Mouse (Mus musculus) urinary bladder, postnatal 0 days (tissue): ENCODE measurements around the gene Slc22a7. TPM values are rescaled to one million over a fixed set of nuclear protein-coding genes. Genes with fewer than 3 reads are reported as not detected.

Experiments
- polyA plus RNA-seq: library from polyadenylated mRNA; unstranded; fragments of >200 nt; fragmentation: Nextera tagmentation; extraction: Ambion mirVana; gene quantifications from 2 replicates; pipeline ENCODE4 v1.2.1, GENCODE M21; 2015

Gene Slc22a7
- not detected in 2 replicates for polyA plus RNA-seq

DNA sequence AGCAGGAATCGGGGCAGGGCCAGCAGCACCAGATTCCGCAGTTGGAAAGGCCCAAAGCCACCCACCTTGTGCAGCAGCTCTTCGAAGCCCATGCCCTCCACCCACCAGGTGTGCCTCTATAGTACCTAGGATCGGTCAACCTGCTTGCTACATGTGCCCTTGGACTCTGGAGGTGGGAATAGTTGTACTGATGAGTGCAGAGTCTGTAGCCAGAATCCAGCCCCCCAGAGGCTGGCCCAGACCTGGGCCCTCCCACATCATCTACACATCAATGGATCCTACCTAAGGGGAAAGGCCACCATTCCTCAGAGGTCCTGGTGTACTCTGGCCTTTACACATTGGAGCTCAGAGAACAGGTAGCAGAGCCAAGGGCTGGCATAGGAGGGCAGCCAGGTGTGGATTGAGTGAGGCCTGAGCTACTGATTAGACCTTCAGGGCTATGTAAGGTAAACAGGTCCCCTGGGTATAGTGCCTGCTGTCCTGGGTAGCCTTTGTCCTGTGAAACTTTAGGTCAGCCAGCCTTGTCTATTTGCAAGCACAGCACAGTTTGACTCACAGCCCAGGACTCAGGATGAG, at the start of gene Slc22a7:
Gene Slc22a7, minus strand, starts transcription at position 160 of the 576 bp plus-strand sequence.

DNA sequence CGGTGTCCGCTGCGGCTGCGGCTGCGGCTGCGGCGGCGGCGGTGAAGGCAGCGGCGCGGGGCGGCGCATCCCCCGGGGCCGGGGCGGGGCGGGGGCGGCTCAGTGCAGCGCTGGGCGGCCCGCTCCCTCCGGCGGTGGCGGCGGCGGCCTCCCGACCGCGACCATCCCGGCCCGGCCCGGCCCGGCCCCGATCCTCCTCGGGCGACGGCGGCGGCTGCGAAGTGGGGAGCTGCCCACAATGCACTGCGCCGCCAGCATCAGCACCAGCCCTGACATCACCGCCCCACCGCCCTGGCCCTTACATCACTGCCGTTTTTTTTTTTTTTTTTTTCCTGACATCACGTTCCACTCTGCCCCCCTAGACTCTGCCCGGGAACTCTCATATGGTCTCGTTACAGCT, 49.2 kb upstream of the Slc22a7 start, which contains the start of gene Ttbk1:
Gene Ttbk1, minus strand, starts transcription at position 245 of the 400 bp plus-strand sequence.

GRCm38 (mm10) chr17:46428761-46429414, 9.4 kb downstream of the Slc22a7 start, which contains the start of gene Crip3:
Crip3 (plus strand) TSS chr17:46428926.

DNA sequence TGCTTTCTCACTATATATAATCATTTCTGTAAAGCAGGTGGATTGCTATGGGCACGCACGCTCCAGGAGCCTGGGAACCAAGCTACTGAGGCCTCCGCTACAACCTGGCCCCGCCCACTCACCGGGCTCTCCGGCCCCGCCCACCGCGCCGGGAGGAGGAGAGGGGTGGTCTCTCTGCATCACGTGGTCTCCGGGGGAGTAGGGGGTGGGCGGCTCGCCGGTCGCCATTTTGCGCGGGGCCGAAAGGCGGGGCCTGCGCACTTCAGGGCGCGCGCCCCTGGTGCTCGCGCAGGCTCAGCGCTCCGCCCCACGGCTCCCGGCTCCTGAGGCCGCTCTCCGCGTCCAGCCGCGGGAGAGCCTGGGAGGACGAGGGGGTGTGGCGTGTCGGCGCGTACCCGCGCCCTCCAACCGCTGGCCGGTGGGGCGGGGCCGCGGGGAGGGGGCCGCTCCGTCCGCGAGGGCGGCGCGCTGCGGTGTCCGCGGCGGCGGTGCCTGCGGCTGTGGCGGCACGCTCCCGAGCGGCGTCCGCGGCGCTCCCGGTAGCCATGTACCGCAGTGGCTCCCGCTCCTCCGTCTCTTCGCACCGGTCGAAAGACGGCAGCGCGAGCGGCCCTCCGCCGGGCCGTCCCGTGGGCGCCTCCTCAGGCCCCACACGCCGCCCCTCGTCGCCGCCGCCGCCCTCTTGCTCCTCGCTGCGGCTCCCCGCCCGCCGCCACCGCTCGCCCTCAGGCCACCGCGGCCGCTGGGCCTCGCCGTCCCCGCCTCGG, 54.8 kb downstream of the Slc22a7 start, which contains the start of gene Zfp318:
Gene Zfp318, plus strand, starts transcription at position 438 of the 767 bp plus-strand sequence.

Other genes with a start within 250 kb of the Slc22a7 start
- gene Polh, start 235.8 kb downstream of the Slc22a7 start, polyA plus RNA-seq, result 7.7 and 11.9 TPM in 2 replicates
- gene Xpo5, start 235.7 kb downstream of the Slc22a7 start, polyA plus RNA-seq, result 13.0 and 15.6 TPM in 2 replicates
- gene Polr1c, start 190.4 kb downstream of the Slc22a7 start, polyA plus RNA-seq, result 39.0 TPM in 2 replicates
- gene Yipf3, start 190.4 kb downstream of the Slc22a7 start, polyA plus RNA-seq, result 109 and 124 TPM in 2 replicates
- gene Lrrc73, start 184.9 kb downstream of the Slc22a7 start, polyA plus RNA-seq, result 0.43 and 0.46 TPM in 2 replicates
- gene Tjap1, start 155.4 kb downstream of the Slc22a7 start, polyA plus RNA-seq, result 27.2 and 28.3 TPM in 2 replicates
- gene Dlk2, start 141.0 kb downstream of the Slc22a7 start, polyA plus RNA-seq, result 15.5 and 16.6 TPM in 2 replicates
- gene Abcc10, start 110.1 kb downstream of the Slc22a7 start, polyA plus RNA-seq, result 3.4 and 4.0 TPM in 2 replicates
- gene Zfp318, start 54.7 kb downstream of the Slc22a7 start, polyA plus RNA-seq, result 5.7 and 6.6 TPM in 2 replicates
- gene Crip3, start 9.5 kb downstream of the Slc22a7 start, polyA plus RNA-seq, result not detected in 2 replicates
- gene Ttbk1, start 49.2 kb upstream of the Slc22a7 start, polyA plus RNA-seq, result 0.02 TPM in 2 replicates
- 17.5 and 18.0 TPM in 2 replicates for gene Dnph1, start 58.3 kb upstream of the Slc22a7 start, polyA plus RNA-seq
- 3.2 and 4.5 TPM in 2 replicates for gene Cul9, start 107.9 kb upstream of the Slc22a7 start, polyA plus RNA-seq
- gene Srf, start 117.7 kb upstream of the Slc22a7 start, polyA plus RNA-seq, result 7.7 and 8.4 TPM in 2 replicates
- 26.9 and 28.3 TPM in 2 replicates for gene Ptk7, start 191.0 kb upstream of the Slc22a7 start, polyA plus RNA-seq
- gene Klc4, start 207.6 kb upstream of the Slc22a7 start, polyA plus RNA-seq, result 14.2 and 15.2 TPM in 2 replicates
- gene Mrpl2, start 207.8 kb upstream of the Slc22a7 start, polyA plus RNA-seq, result 76.6 and 80.1 TPM in 2 replicates
- gene Cul7, start 211.9 kb upstream of the Slc22a7 start, polyA plus RNA-seq, result 17.8 and 18.7 TPM in 2 replicates
- gene Rrp36, start 235.9 kb upstream of the Slc22a7 start, polyA plus RNA-seq, result 39.3 and 42.2 TPM in 2 replicates
- gene Mea1, start 240.3 kb upstream of the Slc22a7 start, polyA plus RNA-seq, result 99.7 and 109 TPM in 2 replicates
- 70.2 and 74.5 TPM in 2 replicates for gene Klhdc3, start 242.5 kb upstream of the Slc22a7 start, polyA plus RNA-seq